Mouse (Mus musculus): ENCODE measurements at regions not wholly inside any gene's neighbourhood (a gene's known extent, or its start where the extent isn't known, plus 50 kb on each side); places are given as distances from the start of the nearest gene placed in this dataset.

DNA sequence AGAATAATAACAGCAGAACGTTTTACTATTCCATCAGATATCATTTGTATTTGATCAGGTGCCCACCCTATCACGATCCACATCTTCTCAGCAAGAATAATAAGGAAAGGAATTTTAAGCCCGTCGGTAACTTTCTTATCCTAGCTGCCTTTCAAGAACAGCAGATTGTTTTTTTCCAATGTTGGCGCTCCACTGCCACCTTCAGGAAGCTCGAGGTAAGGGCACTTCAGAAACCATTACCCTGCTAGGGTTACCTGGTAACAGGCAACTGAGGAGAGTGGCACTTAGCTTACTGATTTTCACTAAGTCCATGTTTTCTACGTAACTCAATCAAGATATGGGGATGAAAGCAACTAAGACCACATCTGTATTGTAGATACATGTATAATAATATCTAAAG, 104.1 kb upstream of the N6amt1 start:
- TF ChIP-seq POLR2A (IDR thresholded peaks at IDR 0.05; ENCODE audit: borderline replicate concordance, insufficient read depth, low read length) (no peak), CTCF (IDR thresholded peaks at IDR 0.05; ENCODE audit: borderline replicate concordance, insufficient read depth, low read depth, low read length) (peak; percentile 57; the same call in 1 of the 2 replicates)
